Mouse (Mus musculus): ENCODE data around the gene Tbc1d22a. TPM values are rescaled to one million over a fixed set of nuclear protein-coding genes. Genes with fewer than 3 reads are reported as not detected.
"Not testable (repeated sequence)": the region's sequence is repeated elsewhere in the genome, so short reads cannot be mapped to it uniquely, and the experiment has no call there.

The Tbc1d22a gene
- polyA plus RNA-seq, 1 experiment from 2014 or later: 11.7 TPM

GRCm38 (mm10) chr15:86220715-86221114 lies 6.5 kb downstream of the Tbc1d22a start:
- H3K9ac ChIP-seq (ENCODE audit: low read depth, low read length): no peak overlapping the region
- no peak for ATAC-seq (replicated peaks; ENCODE audit: low FRiP score)

DNA sequence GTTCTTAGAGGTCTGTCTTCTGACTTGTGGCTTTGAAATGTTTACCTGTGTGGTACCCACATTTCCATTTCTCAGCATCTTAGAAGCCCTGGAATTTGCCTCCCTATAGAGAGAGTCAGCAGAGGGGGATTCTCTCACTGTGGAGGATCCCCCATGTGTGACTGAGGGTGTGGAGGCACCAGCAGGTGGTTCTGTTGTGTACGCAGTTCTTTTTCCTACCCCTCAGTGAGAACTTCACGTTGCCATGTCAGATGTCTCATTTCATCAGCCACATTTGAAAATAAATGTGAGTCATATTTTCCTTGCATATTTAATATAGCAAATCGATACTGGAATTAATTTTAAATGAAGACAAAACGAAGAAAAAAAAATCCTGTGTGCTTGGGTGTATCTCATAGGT lies 7.1 kb downstream of the Tbc1d22a start:
- H3K4me2 ChIP-seq: no peak overlapping the region
- H3K27ac ChIP-seq (ENCODE audit: low read depth, low read length): no peak overlapping the region
- no peak for DNase-seq (ENCODE audit: low spot score)
- H3K4me3 ChIP-seq (ENCODE audit: low read depth, low read length): no peak overlapping the region
- no peaks in the 10 kb centered on the region for H3K36me3 ChIP-seq (ENCODE audit: control insufficient read depth, insufficient read depth, low read length)
- WGBS: 83% methylated on average over 4 of the region's 4 CpGs
- H3K4me1 ChIP-seq (replicated peaks; ENCODE audit: control insufficient read depth, insufficient read depth, low read length): no peaks in the 10 kb centered on the region
- H3K9me3 ChIP-seq (ENCODE audit: control insufficient read depth, low read length): no peaks in the 10 kb centered on the region
- no peak overlapping the region for H3K9ac ChIP-seq (ENCODE audit: low read depth, low read length)
- no peaks in the 10 kb centered on the region for H3K27me3 ChIP-seq (replicated peaks; ENCODE audit: control insufficient read depth, insufficient read depth, low read length)
- ATAC-seq (replicated peaks; ENCODE audit: low FRiP score): no peak

More at GRCm38 (mm10) chr15:86220715-86221114, 6.5 kb downstream of the Tbc1d22a start:
- WGBS: 80% methylated on average over 4 of the region's 4 CpGs
- no peaks in the 10 kb centered on the region for H3K9me3 ChIP-seq (ENCODE audit: control insufficient read depth, low read length)
- no peak for DNase-seq (ENCODE audit: low spot score)
- H3K4me1 ChIP-seq (replicated peaks; ENCODE audit: control insufficient read depth, insufficient read depth, low read length): no peaks in the 10 kb centered on the region
- H3K4me2 ChIP-seq: no peak overlapping the region
- no peak overlapping the region for H3K4me3 ChIP-seq (ENCODE audit: low read depth, low read length)
- H3K36me3 ChIP-seq (ENCODE audit: control insufficient read depth, insufficient read depth, low read length): no peaks in the 10 kb centered on the region
- H3K27me3 ChIP-seq (replicated peaks; ENCODE audit: control insufficient read depth, insufficient read depth, low read length): no peaks in the 10 kb centered on the region
- H3K27ac ChIP-seq (ENCODE audit: low read depth, low read length): no peak overlapping the region

DNA sequence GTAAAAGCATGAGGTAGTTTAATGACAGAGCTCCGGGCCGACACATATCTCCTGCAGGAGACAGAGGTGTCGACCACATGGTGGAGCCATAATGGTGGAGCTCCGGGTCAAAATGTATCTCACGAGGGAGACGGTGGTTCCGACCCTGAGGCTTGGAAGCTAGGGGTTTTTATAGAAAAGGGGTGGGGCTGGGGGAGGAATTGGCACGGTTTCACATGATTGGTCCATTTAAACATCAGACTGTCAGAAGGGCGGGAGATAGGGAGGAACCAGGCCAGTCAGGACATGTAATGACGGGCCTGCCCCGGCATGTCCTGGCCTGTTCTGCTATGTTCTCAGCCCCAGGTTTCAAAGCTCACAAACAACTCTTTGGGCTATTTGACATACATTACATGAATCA lies 7.6 kb downstream of the Tbc1d22a start:
- H3K4me3 ChIP-seq (ENCODE audit: low read depth, low read length); H3K27ac ChIP-seq (ENCODE audit: low read depth, low read length); DNase-seq (ENCODE audit: low spot score); H3K4me1 ChIP-seq (replicated peaks; ENCODE audit: control insufficient read depth, insufficient read depth, low read length); H3K4me2 ChIP-seq; H3K36me3 ChIP-seq (ENCODE audit: control insufficient read depth, insufficient read depth, low read length); H3K9ac ChIP-seq (ENCODE audit: low read depth, low read length); H3K27me3 ChIP-seq (replicated peaks; ENCODE audit: control insufficient read depth, insufficient read depth, low read length); H3K9me3 ChIP-seq (ENCODE audit: control insufficient read depth, low read length); ATAC-seq (replicated peaks; ENCODE audit: low FRiP score): not testable (repeated sequence)
- 93% methylated on average over 11 of the region's 11 CpGs for WGBS

- Histone ChIP-seq H3K27ac (ENCODE audit: low read depth, low read length) (no peak overlapping the region), H3K4me3 (ENCODE audit: low read depth, low read length) (no peak overlapping the region), H3K9ac (ENCODE audit: low read depth, low read length) (no peak overlapping the region), H3K27me3 (replicated peaks; ENCODE audit: control insufficient read depth, insufficient read depth, low read length) (no peaks in the 10 kb centered on the region), H3K36me3 (ENCODE audit: control insufficient read depth, insufficient read depth, low read length) (no peaks in the 10 kb centered on the region; the same call in 1 of the 2 replicates), H3K9me3 (ENCODE audit: control insufficient read depth, low read length) (no peaks in the 10 kb centered on the region), H3K4me1 (replicated peaks; ENCODE audit: control insufficient read depth, insufficient read depth, low read length) (no peaks in the 10 kb centered on the region), H3K4me2 (no peak overlapping the region)
- ATAC-seq (replicated peaks; ENCODE audit: low FRiP score): no peak; the same call in 1 of the 2 replicates
- no peak for DNase-seq (ENCODE audit: low spot score)
- 65% methylated on average over 7 of the region's 7 CpGs for WGBS
Observed at GRCm38 (mm10) chr15:86224972-86225551, 10.8 kb downstream of the Tbc1d22a start.

- 84% methylated on average over 5 of the region's 5 CpGs for WGBS
- DNase-seq (ENCODE audit: low spot score): no peak
Observed at GRCm38 (mm10) chr15:86226221-86226620, 12.0 kb downstream of the Tbc1d22a start.

GRCm38 (mm10) chr15:86226968-86227367 lies 12.7 kb downstream of the Tbc1d22a start:
- no peaks in the 10 kb centered on the region for H3K27me3 ChIP-seq (replicated peaks; ENCODE audit: control insufficient read depth, insufficient read depth, low read length)
- H3K36me3 ChIP-seq (ENCODE audit: control insufficient read depth, insufficient read depth, low read length): no peaks in the 10 kb centered on the region; the same call in 1 of the 2 replicates
- H3K9ac ChIP-seq (ENCODE audit: low read depth, low read length): no peak overlapping the region
- ATAC-seq (replicated peaks; ENCODE audit: low FRiP score) (no peak), DNase-seq (ENCODE audit: low spot score) (no peak)
- H3K4me3 ChIP-seq (ENCODE audit: low read depth, low read length): no peak overlapping the region
- no peak overlapping the region for H3K4me2 ChIP-seq
- no peak overlapping the region for H3K27ac ChIP-seq (ENCODE audit: low read depth, low read length)
- WGBS: 72% methylated on average over 2 of the region's 2 CpGs
- no peaks in the 10 kb centered on the region for H3K9me3 ChIP-seq (ENCODE audit: control insufficient read depth, low read length)
- no peaks in the 10 kb centered on the region for H3K4me1 ChIP-seq (replicated peaks; ENCODE audit: control insufficient read depth, insufficient read depth, low read length)

More at GRCm38 (mm10) chr15:86226221-86226620, 12.0 kb downstream of the Tbc1d22a start:
- H3K27ac ChIP-seq (ENCODE audit: low read depth, low read length): no peak overlapping the region
- H3K9ac ChIP-seq (ENCODE audit: low read depth, low read length): no peak overlapping the region
- no peaks in the 10 kb centered on the region for H3K27me3 ChIP-seq (replicated peaks; ENCODE audit: control insufficient read depth, insufficient read depth, low read length)
- no peaks in the 10 kb centered on the region for H3K9me3 ChIP-seq (ENCODE audit: control insufficient read depth, low read length)
- no peak overlapping the region for H3K4me2 ChIP-seq
- no peaks in the 10 kb centered on the region; the same call in 1 of the 2 replicates for H3K36me3 ChIP-seq (ENCODE audit: control insufficient read depth, insufficient read depth, low read length)
- no peak for ATAC-seq (replicated peaks; ENCODE audit: low FRiP score)
- H3K4me3 ChIP-seq (ENCODE audit: low read depth, low read length): no peak overlapping the region
- H3K4me1 ChIP-seq (replicated peaks; ENCODE audit: control insufficient read depth, insufficient read depth, low read length): no peaks in the 10 kb centered on the region

GRCm38 (mm10) chr15:86228186-86228585 lies 13.9 kb downstream of the Tbc1d22a start:
- Histone ChIP-seq H3K9ac (ENCODE audit: low read depth, low read length) (no peak overlapping the region), H3K27ac (ENCODE audit: low read depth, low read length) (no peak overlapping the region), H3K4me2 (no peak overlapping the region), H3K27me3 (replicated peaks; ENCODE audit: control insufficient read depth, insufficient read depth, low read length) (no peaks in the 10 kb centered on the region), H3K36me3 (ENCODE audit: control insufficient read depth, insufficient read depth, low read length) (no peaks in the 10 kb centered on the region; the same call in 1 of the 2 replicates), H3K4me1 (replicated peaks; ENCODE audit: control insufficient read depth, insufficient read depth, low read length) (no peaks in the 10 kb centered on the region), H3K9me3 (ENCODE audit: control insufficient read depth, low read length) (no peaks in the 10 kb centered on the region), H3K4me3 (ENCODE audit: low read depth, low read length) (no peak overlapping the region)
- no peak; the same call in 1 of the 2 replicates for ATAC-seq (replicated peaks; ENCODE audit: low FRiP score)
- DNase-seq (ENCODE audit: low spot score): no peak
- WGBS: 47% methylated on average over 3 of the region's 3 CpGs

DNA sequence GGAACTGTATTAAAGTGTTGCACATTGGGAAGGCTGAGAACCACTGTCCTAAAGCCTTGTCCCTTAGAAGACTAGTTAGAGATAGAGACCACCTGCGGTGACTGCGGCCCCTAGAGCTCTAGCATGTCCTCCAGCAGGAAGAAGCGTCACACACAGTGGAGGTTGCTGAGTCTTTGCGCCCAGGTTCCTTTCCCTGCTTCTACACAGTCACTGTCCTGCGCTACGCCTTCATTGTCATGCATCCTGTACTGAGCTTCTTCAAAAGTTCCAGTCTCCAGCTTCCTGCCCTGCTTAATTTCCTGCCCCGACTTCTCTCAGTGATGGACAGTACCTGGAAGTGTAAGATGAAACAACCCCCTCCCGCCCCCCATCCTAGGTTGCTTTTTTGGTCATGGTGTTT lies 14.8 kb downstream of the Tbc1d22a start:
- no peaks in the 10 kb centered on the region for H3K27me3 ChIP-seq (replicated peaks; ENCODE audit: control insufficient read depth, insufficient read depth, low read length)
- DNase-seq (ENCODE audit: low spot score) (no peak), ATAC-seq (replicated peaks; ENCODE audit: low FRiP score) (no peak)
- no peak overlapping the region for H3K9ac ChIP-seq (ENCODE audit: low read depth, low read length)
- WGBS: 85% methylated on average over 8 of the region's 8 CpGs
- H3K4me2 ChIP-seq: no peak overlapping the region
- H3K4me1 ChIP-seq (replicated peaks; ENCODE audit: control insufficient read depth, insufficient read depth, low read length): no peaks in the 10 kb centered on the region
- H3K27ac ChIP-seq (ENCODE audit: low read depth, low read length): no peak overlapping the region
- H3K4me3 ChIP-seq (ENCODE audit: low read depth, low read length): no peak overlapping the region
- no peaks in the 10 kb centered on the region for H3K9me3 ChIP-seq (ENCODE audit: control insufficient read depth, low read length)
- no peaks in the 10 kb centered on the region; the same call in 1 of the 2 replicates for H3K36me3 ChIP-seq (ENCODE audit: control insufficient read depth, insufficient read depth, low read length)

DNA sequence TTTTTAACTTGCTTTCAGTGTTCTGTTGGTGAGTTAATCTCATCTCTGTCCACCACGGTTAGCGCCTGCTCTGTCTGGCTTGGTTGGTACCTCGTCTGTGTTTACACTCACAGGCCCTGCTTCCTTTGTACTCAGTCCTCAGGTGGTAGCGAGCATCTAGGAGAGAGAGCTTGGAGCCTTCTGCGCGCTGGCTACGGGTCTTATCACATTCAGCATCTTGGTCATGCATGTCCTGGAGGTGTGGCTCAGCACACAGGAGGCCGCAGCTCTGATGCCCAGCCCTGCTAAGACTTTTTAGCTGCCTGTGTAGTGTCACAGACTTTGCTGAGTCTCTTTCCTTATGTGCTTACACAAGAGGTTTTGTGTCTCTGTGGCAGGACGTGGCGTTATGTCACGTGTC lies 15.4 kb downstream of the Tbc1d22a start:
- no peaks in the 10 kb centered on the region for H3K4me1 ChIP-seq (replicated peaks; ENCODE audit: control insufficient read depth, insufficient read depth, low read length)
- H3K36me3 ChIP-seq (ENCODE audit: control insufficient read depth, insufficient read depth, low read length): no peaks in the 10 kb centered on the region; the same call in 1 of the 2 replicates
- DNase-seq (ENCODE audit: low spot score) (no peak), ATAC-seq (replicated peaks; ENCODE audit: low FRiP score) (no peak; the same call in 1 of the 2 replicates)
- 77% methylated on average over 11 of the region's 11 CpGs for WGBS
- no peak overlapping the region for H3K4me2 ChIP-seq
- no peak overlapping the region for H3K27ac ChIP-seq (ENCODE audit: low read depth, low read length)
- H3K9me3 ChIP-seq (ENCODE audit: control insufficient read depth, low read length): no peaks in the 10 kb centered on the region
- no peaks in the 10 kb centered on the region for H3K27me3 ChIP-seq (replicated peaks; ENCODE audit: control insufficient read depth, insufficient read depth, low read length)
- H3K4me3 ChIP-seq (ENCODE audit: low read depth, low read length): no peak overlapping the region
- no peak overlapping the region for H3K9ac ChIP-seq (ENCODE audit: low read depth, low read length)

All from liver, embryonic 11.5 days (tissue).